Mouse (Mus musculus) brain, embryonic 14.5 days (tissue): ENCODE results near the gene Fam19a3.

ENCODE experiments used
- CTCF ChIP-seq: fragments of 200-500 bp; IDR thresholded peaks from 2 replicates; pipeline ENCODE4 v1.5.1; 2012; ENCODE audit warnings: inconsistent platforms, mild to moderate bottlenecking, moderate library complexity, borderline replicate concordance; ENCODE audit not compliant: insufficient read depth, insufficient read length; ENCODE audit errors: extremely low read depth
- POLR2A ChIP-seq: fragments of 200-500 bp; IDR thresholded peaks from 2 replicates; pipeline ENCODE4 v1.6.1; 2012; ENCODE audit warnings: mild to moderate bottlenecking, inconsistent platforms, borderline replicate concordance; ENCODE audit not compliant: poor library complexity, insufficient read depth, insufficient read length, severe bottlenecking; ENCODE audit errors: extremely low read depth

GRCm38 (mm10) chr3:104783971-104784500 is 2.4 kb upstream of the Fam19a3 start:
- TF ChIP-seq POLR2A: no peak
- TF ChIP-seq CTCF: no peak
